Mouse (Mus musculus) central nervous system, embryonic 14 days (tissue): ENCODE measurements around the gene Arid3b. TPM values are rescaled to one million over a fixed set of nuclear protein-coding genes. Genes with fewer than 3 reads are reported as not detected.

Experiments
- polyA plus RNA-seq: library from polyadenylated mRNA; depleted of rRNA; stranded (reverse); fragments of >200 nt; gene quantifications from 2 replicates; pipeline ENCODE4 v1.2.3, GENCODE M21; 2012; rRNA removed

The Arid3b gene
- polyA plus RNA-seq = 13.3 and 14.3 TPM in 2 replicates

DNA sequence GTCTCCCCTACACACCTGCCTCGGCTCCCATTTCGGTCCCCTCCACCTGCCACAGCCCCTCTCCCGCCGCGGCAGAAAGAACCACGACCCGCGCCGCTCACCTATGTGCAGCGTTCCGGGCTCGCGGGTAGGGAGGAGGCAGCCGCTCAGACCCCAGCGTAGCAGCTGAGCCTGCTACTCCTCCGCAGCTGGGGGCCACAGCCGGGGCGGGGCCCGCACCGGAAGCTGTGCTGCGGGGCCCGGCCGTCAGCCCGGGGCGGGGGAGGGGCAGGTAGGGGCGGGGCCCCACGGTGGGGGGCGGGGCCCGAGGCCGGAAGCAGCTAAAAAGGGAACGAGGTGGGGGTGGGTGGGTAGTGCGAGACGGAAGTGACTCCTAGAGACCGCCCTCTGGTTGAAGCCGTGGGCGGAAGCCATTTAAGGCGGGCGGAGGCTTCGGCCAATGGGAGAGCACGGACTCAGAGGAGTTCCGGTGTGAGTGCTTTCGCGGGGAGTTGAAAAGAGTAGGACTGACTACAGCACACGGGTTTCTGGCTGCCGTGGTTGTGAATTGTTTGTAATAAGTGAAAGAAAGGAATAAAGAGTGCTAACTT is at the start of gene Arid3b:
Arid3b (minus strand) TSS at position 213 of the 590 bp plus-strand sequence.

DNA sequence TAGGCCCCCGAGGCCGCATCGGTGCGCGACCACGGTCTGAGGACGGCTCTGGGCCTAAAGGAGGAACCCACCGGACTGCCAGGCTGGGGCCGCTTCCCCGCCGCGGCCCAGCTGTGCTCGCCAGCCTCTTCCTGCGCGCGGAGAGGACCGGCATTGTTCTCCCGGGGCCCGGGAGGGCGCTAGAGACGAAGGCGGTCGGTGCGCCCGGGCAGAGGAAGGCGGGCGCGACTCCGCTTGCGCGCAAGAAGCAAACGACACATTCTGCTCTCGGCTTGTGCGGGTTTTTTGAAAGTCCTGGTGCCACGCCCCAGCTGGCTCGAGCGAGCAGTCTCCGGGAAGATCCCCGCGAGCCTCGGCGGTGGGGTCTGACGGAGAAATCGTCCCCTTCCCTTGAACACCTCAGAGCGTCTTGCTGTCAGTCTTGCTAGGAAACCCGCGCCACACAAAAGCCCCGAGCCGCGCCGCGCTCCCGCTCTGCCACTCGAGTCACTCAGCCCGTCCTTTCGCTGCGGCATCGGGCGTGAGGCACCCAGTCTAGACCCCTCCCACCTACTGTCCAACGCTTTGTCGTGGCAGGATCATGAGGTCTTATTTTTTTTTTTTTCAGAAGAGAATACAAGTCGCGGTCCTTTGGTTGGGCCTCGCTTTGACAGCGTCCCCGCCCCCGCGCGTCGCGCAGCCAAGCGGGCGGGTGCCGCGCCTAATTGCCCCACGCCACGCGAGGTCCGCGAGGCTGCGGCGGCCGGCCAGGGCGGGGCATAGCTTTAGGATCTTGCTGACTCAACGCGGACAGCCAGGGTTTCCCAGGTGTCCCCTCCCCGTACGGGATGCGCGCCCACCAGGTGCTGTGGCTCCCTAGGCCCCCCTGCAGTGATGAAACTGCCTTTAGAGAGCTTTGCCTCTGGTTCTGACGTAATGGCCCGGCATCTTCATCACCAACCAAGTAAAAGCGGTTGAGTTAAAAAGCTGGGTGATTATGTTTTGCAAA is 70.9 kb downstream of the Arid3b start, which contains the start of gene Clk3:
Clk3 (minus strand) TSS at position 497 of the 988 bp plus-strand sequence.

Other genes starting within 250 kb of the Arid3b start
- 34.6 and 42.8 TPM in 2 replicates for gene Ulk3, start 247.3 kb downstream of the Arid3b start, polyA plus RNA-seq
- 0.19 and 0.42 TPM in 2 replicates for gene Cplx3, start 230.5 kb downstream of the Arid3b start, polyA plus RNA-seq
- 0.05 TPM in 1 of 2 replicates, not detected in the other for gene Lman1l, start 216.0 kb downstream of the Arid3b start, polyA plus RNA-seq
- 114 and 117 TPM in 2 replicates for gene Csk, start 183.2 kb downstream of the Arid3b start, polyA plus RNA-seq
- not detected in 2 replicates for gene Cyp1a2, start 153.1 kb downstream of the Arid3b start, polyA plus RNA-seq
- 0.05 and 0.06 TPM in 2 replicates for gene Cyp1a1, start 148.9 kb downstream of the Arid3b start, polyA plus RNA-seq
- gene Edc3, start 128.3 kb downstream of the Arid3b start, polyA plus RNA-seq = 19.5 and 21.2 TPM in 2 replicates
- 170 and 196 TPM in 2 replicates for gene Clk3, start 70.9 kb downstream of the Arid3b start, polyA plus RNA-seq
- 105 and 114 TPM in 2 replicates for gene Ubl7, start 74.2 kb upstream of the Arid3b start, polyA plus RNA-seq
- 31.7 and 38.5 TPM in 2 replicates for gene Sema7a, start 103.3 kb upstream of the Arid3b start, polyA plus RNA-seq
- gene Cyp11a1, start 169.6 kb upstream of the Arid3b start, polyA plus RNA-seq = 0.54 and 0.90 TPM in 2 replicates
- 13.6 and 16.9 TPM in 2 replicates for gene Stra6, start 227.0 kb upstream of the Arid3b start, polyA plus RNA-seq